Mouse (Mus musculus): ENCODE data around the gene Alkbh3.

Alkbh3 gene

DNA sequence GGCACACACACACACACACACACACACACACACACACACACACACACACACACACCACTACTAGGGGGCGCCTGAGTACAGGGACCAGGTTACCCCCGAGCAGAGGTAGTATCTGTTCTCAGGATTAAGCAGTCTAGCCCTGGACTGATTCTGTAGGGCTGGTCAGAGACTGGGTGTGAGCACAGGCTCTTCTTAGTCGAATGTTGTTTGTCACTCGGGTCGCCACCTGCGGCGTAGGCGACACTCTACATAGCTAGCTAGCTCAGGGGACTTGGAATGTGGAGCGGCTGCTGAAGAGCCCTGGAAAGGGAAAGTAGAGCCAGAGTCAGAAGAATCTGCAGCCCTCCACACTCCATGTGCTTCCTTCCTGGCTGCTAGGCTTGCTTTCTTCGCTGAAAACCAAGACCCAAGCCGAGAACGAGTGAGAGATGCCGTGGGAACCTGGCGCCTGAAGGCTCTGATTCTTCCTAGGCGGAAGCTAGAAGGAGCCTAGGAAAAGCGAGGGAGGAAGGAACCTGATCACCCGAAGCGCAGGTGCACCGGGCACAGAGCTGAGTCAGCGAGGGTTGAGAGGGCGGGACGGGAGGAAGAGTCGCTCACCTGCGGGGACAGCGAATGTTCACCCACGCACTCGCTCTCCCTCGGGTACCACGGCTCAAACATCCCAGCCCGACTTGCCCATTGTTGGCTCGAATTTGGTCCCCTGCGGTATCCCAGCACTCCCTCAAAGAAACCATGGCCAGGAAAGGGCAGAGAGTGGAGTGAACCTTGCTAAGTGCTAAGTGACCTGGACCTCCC is 55.6 kb downstream of the Alkbh3 start:
- in situ Hi-C loops (cut with MboI, MseI) = no loop called here

DNA sequence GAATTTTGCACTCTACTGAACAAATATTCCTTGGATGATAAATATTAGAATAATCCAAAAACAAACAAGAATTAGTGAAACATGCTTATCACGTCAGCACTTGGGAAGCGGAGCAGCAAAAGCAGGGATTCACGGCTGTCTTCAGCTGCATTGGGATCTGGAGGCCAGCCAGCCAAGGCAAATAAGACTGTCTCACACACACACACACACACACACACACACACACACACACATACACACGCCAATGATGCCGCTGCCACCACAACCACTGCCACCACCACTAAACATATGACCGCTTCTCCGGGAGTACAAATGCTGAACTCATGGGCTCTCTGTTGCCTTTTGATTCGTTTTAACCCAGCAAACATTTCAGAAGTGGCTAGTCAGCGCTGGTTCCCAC is 56.9 kb downstream of the Alkbh3 start:
- in situ Hi-C loops (cut with MboI, MseI) = no loop called here

- in situ Hi-C loops (cut with MboI, MseI) = no loop called here
Observed at GRCm38 (mm10) chr2:93946976-93947375, 63.6 kb downstream of the Alkbh3 start.

- in situ Hi-C loops (cut with MboI, MseI) = no loop called here
Observed at GRCm38 (mm10) chr2:93944855-93945254, 65.8 kb downstream of the Alkbh3 start.

DNA sequence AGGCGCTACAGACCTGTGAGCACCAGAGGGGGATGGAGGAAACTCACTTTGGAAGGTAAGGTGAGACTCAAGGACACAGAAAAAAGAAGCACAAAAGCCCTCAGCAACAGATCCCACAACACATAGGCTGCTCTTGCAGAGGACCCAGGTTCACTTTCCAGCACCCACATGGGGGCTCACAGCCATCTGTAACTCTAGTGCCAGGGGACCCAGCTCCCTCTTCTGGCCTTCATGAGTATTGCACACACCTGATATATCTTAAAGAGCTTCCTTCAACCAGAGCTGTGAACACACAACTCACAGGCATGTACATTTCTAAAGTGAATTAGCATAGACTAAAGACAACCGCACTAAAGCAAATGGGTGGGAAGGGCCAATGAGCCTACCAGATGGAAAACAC is 66.5 kb downstream of the Alkbh3 start:
- in situ Hi-C loops (cut with MboI, MseI) = no loop called here

DNA sequence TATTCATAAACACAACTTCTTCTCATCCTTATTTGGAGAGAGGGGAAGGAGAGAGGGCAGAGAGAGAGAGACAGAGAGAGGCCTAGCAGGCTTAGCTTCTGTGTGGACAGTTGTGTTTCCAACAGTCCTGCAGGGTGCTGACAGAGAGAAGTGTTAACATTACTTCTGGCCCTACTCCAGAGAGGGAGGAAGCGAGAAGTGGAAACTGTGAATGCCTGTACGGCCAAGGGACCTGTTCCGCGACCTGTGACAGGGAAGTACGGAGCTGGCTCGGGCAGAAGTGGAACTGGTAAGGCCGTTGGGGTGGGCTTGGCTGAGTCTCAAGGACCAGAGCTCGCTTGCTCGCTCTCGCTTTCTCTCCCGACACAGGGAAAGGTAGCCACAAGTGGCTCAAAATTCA is 68.9 kb downstream of the Alkbh3 start:
- in situ Hi-C loops (cut with MboI, MseI) = no loop called here

- in situ Hi-C loops (cut with MboI, MseI) = no loop called here
Observed at GRCm38 (mm10) chr2:93938534-93938933, 72.1 kb downstream of the Alkbh3 start.
